ENCODE assay signal across 7 mouse cellular contexts in genomic region chr12:83485911-83486670, GRCm38 (mm10). TPM values are rescaled to one million over a fixed set of nuclear protein-coding genes. Genes with fewer than 3 reads are reported as not detected.
DNase-seq lines count a peak whose midpoint lies in the region; ATAC-seq and TF ChIP-seq lines count a peak whose summit lies in the region.

No protein-coding gene starts in this region.

- H3K27ac ChIP-seq in brown adipose tissue, adult 24 weeks (replicated peaks; ENCODE audit: low read depth, low read length), result no peak overlapping the region
- H3K27ac ChIP-seq in forebrain, embryonic 12.5 days, result peak overlapping the region; percentile 87; the same call in 1 of the 2 replicates
- peak overlapping the region; percentile 87 for H3K27ac ChIP-seq in hindbrain, embryonic 15.5 days (replicated peaks)
- H3K27ac ChIP-seq in left cerebral cortex, adult 2 months, result peak overlapping the region; percentile 73
- no peak overlapping the region for H3K27ac ChIP-seq in macrophage

- H3K27me3 ChIP-seq in forebrain, embryonic 12.5 days, result peaks cover 49% of the 10 kb centered on the region
- no peaks in the 10 kb centered on the region for H3K27me3 ChIP-seq in hindbrain, embryonic 15.5 days

- no peaks in the 10 kb centered on the region for H3K36me3 ChIP-seq in forebrain, embryonic 12.5 days (replicated peaks)
- no peaks in the 10 kb centered on the region for H3K36me3 ChIP-seq in hindbrain, embryonic 15.5 days
- no peaks in the 10 kb centered on the region for H3K36me3 ChIP-seq in macrophage (ENCODE audit: inconsistent target)

- peak overlapping the region; percentile 90 for H3K4me2 ChIP-seq in forebrain, embryonic 12.5 days
- H3K4me2 ChIP-seq in hindbrain, embryonic 15.5 days, result peak overlapping the region; percentile 98

- under 1% methylated on average over 53 of the region's 53 CpGs for WGBS in forebrain, embryonic 12.5 days
- WGBS in hindbrain, embryonic 15.5 days, result under 1% methylated on average over 52 of the region's 53 CpGs
- WGBS in macrophage (ENCODE audit: missing documents), result 1% methylated on average over 53 of the region's 53 CpGs

- no peak for ATAC-seq in forebrain, embryonic 12.5 days (ENCODE audit: low FRiP score)
- peak; percentile 10; the same call in 1 of the 2 replicates for ATAC-seq in hindbrain, embryonic 15.5 days (ENCODE audit: low FRiP score, low read depth)

- TF ChIP-seq CTCF in left cerebral cortex, adult 2 months (IDR thresholded peaks at IDR 0.05), result no peak

- no peaks in the 10 kb centered on the region for H3K4me1 ChIP-seq in brown adipose tissue, adult 24 weeks (ENCODE audit: control insufficient read depth, insufficient read depth, insufficient read length, low read length)
- H3K4me1 ChIP-seq in forebrain, embryonic 12.5 days, result peaks cover 30% of the 10 kb centered on the region
- peaks cover 33% of the 10 kb centered on the region for H3K4me1 ChIP-seq in hindbrain, embryonic 15.5 days (replicated peaks)

- no peaks in the 10 kb centered on the region for H3K79me2 ChIP-seq in macrophage (ENCODE audit: inconsistent target)

- peak; percentile 51 for DNase-seq in R1 (ENCODE audit: low read depth, low spot score)
- peak; percentile 61 to 66 for DNase-seq in left cerebral cortex, adult 2 months (ENCODE audit: extremely low spot score in 1 of 2, low spot score in 2 of 2)
- peak; percentile 17 to 22 for DNase-seq in spleen, postnatal 14 days (ENCODE audit: low spot score in 2 of 2)

- intact Hi-C loops in left cerebral cortex, adult 2 months (cut with DNase I), result loop anchor here (2.0 to 5.0 kb wide), 3 partner anchors 169 to 317 kb away; no protein-coding TSS in a partner anchor

- H3K4me3 ChIP-seq in brown adipose tissue, adult 24 weeks (ENCODE audit: insufficient read depth, low read depth, low read length), result peak overlapping the region; percentile 73
- peak overlapping the region; percentile 68 for H3K4me3 ChIP-seq in forebrain, embryonic 12.5 days (replicated peaks)
- peak overlapping the region; percentile 87 for H3K4me3 ChIP-seq in hindbrain, embryonic 15.5 days
- H3K4me3 ChIP-seq in left cerebral cortex, adult 2 months, result peak overlapping the region; percentile 74
- peak overlapping the region; percentile 5; the same call in 1 of the 2 replicates for H3K4me3 ChIP-seq in macrophage (ENCODE audit: inconsistent target)

- peak overlapping the region; percentile 62 for H3K9ac ChIP-seq in forebrain, embryonic 12.5 days
- H3K9ac ChIP-seq in hindbrain, embryonic 15.5 days, result peak overlapping the region; percentile 73

- 0 out of 2 replicates have a peak, but pooled peaks cover under 1% of the 10 kb centered on the region for H3K9me3 ChIP-seq in forebrain, embryonic 12.5 days
- H3K9me3 ChIP-seq in hindbrain, embryonic 15.5 days, result no peaks in the 10 kb centered on the region

RNA-seq across cellular contexts. Expression of gene Dpf3, which starts 1.4 kb away (rescaled TPM):
- 5.8 and 10.9 TPM in 2 replicates for polyA plus RNA-seq in brown adipose tissue, adult 24 weeks (2012; ENCODE audit: insufficient read depth, insufficient read length, missing spikeins)
- polyA plus RNA-seq in forebrain, embryonic 12.5 days (2016; fragmentation: Nextera tagmentation; extraction: Ambion mirVana), result 7.5 and 7.7 TPM in 2 replicates
- 22.7 and 23.9 TPM in 2 replicates for polyA plus RNA-seq in hindbrain, embryonic 15.5 days (2015; fragmentation: Nextera tagmentation; extraction: Ambion mirVana)
- 1 to 10 TPM; 6.0 to 7.0 TPM for total RNA-seq in left cerebral cortex, adult 2 months (2021)
- under 1 TPM in 1 of 26 experiments, not detected in 25; 0.81 TPM for total RNA-seq in macrophage (2018; cell fraction: chromatin; rRNA removed)
- total RNA-seq in macrophage (2018; cell fraction: cytosol; rRNA removed), result not detected
- 1 to 10 TPM in 1 of 26 experiments, not detected in 25; 1.5 TPM for total RNA-seq in macrophage (2018; cell fraction: nucleus; rRNA removed)
- not detected in 3 replicates for polyA plus RNA-seq in macrophage (2018)

RNA-seq across cellular contexts. Expression of gene Dcaf4, which starts 34.2 kb away (rescaled TPM):
- 17.8 and 19.6 TPM in 2 replicates for polyA plus RNA-seq in brown adipose tissue, adult 24 weeks (2012; ENCODE audit: insufficient read depth, insufficient read length, missing spikeins)
- polyA plus RNA-seq in forebrain, embryonic 12.5 days (2016; fragmentation: Nextera tagmentation; extraction: Ambion mirVana), result 26.4 and 33.1 TPM in 2 replicates
- 44.8 and 49.2 TPM in 2 replicates for polyA plus RNA-seq in hindbrain, embryonic 15.5 days (2015; fragmentation: Nextera tagmentation; extraction: Ambion mirVana)
- 10 to 100 TPM; 31.6 to 32.3 TPM for total RNA-seq in left cerebral cortex, adult 2 months (2021)
- 10 to 100 TPM in 20 of 26 experiments, 1 to 10 TPM in 6; 2.6 to 60.6 (median 30.6) TPM for total RNA-seq in macrophage (2018; cell fraction: chromatin; rRNA removed)
- 10 to 100 TPM in 1 of 26 experiments, 1 to 10 TPM in 25; 3.1 to 10.4 (median 6.8) TPM for total RNA-seq in macrophage (2018; cell fraction: cytosol; rRNA removed)
- total RNA-seq in macrophage (2018; cell fraction: nucleus; rRNA removed), result 10 to 100 TPM in 16 of 26 experiments, 1 to 10 TPM in 10; 1.9 to 28.1 (median 14.9) TPM
- 6.8 to 9.0 TPM (median 7.3 TPM) in 3 replicates for polyA plus RNA-seq in macrophage (2018)

Comparison
In these comparisons a context has a peak if more than half of its experiments do, and no peak if none do; other contexts are left out.
1. H3K27ac ChIP-seq: peak in forebrain, embryonic 12.5 days (single experiment), hindbrain, embryonic 15.5 days (single experiment) and left cerebral cortex, adult 2 months (single experiment); none in brown adipose tissue, adult 24 weeks (single experiment) and macrophage (single experiment).
2. H3K4me3 ChIP-seq: peak in every context shown above with its lines; median percentile 87 in hindbrain, embryonic 15.5 days; 74 in left cerebral cortex, adult 2 months; 73 in brown adipose tissue, adult 24 weeks; 68 in forebrain, embryonic 12.5 days; 5 in macrophage.
3. Peak in every context shown above with its lines, with median percentiles within 50 percentile points of each other: DNase-seq.